Mouse (Mus musculus): ENCODE measurements around the gene Ccnd3. TPM values are rescaled to one million over a fixed set of nuclear protein-coding genes. Genes with fewer than 3 reads are reported as not detected.

The Ccnd3 gene
- total and polyA plus RNA-seq, 3 experiments, result 143 to 568 TPM; not detected in 1

DNA sequence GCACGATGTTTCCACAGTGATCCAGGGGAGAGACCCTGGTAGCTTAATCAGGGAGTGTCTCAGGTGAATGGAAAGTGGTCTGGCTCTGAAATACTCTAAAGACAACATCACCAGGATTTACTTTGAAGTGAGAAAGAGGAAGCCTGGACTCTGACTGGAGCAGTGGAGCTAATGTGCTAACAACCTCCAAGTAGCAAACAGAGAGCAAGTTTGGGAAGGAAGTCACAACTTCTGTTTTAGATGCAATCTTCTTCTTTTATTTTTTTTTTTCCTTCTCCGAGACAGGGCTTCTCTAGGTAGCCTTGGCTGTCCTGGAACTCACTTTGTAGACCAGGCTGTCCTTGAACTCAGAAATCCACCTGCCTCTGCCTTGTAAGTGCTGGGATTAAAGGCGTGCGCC lies 104.3 kb downstream of the Ccnd3 start:
- H3K4me1 ChIP-seq (ENCODE audit: control insufficient read depth in 1 of 2, insufficient read depth in 2 of 2, low read length in 2 of 2), result peaks cover 0 to 27% of the 10 kb centered on the region in 2 experiments; a peak in 3 of 4 replicates

GRCm38 (mm10) chr17:47610849-47611660 lies 106.2 kb downstream of the Ccnd3 start, which contains the start of the genes Bysl, Med20 and Gm20517:
TSS of gene Bysl (minus strand) at chr17:47611492.
TSS of gene Med20 (plus strand) at chr17:47611582.
TSS of gene Gm20517 (plus strand) at chr17:47611589.
- Histone ChIP-seq H3K4me1 (ENCODE audit: control insufficient read depth in 1 of 2, insufficient read depth in 2 of 2, low read length in 2 of 2) (peaks cover 2 to 33% of the 10 kb centered on the region in 2 experiments; a peak in 3 of 4 replicates), H3K4me3 (ENCODE audit: control insufficient read depth in 1 of 2, insufficient read depth in 1 of 2, low read depth in 2 of 2, low read length in 2 of 2) (peak within 1 kb of the TSS; percentile 77 to 84), H3K79me2 (ENCODE audit: control insufficient read depth, insufficient read depth, low read length, poor library complexity) (peaks cover 81% of the 10 kb centered on the region), H3K36me3 (ENCODE audit: control insufficient read depth in 1 of 2, insufficient read depth in 2 of 2, low read length in 2 of 2) (peaks cover 6 to 36% of the 10 kb centered on the region in 2 experiments), H3K9me3 (replicated peaks; ENCODE audit: insufficient read depth, low read length) (no peaks in the 10 kb centered on the region), H3K9ac (ENCODE audit: control insufficient read depth, low read depth, low read length, poor library complexity, severe bottlenecking) (peak within 1 kb of the TSS; percentile 84), H3K27ac (ENCODE audit: control insufficient read depth, low read depth, low read length) (peak within 1 kb of the TSS; percentile 85), H3K27me3 (ENCODE audit: control insufficient read depth in 1 of 2, insufficient read depth in 2 of 2, low read length in 2 of 2) (no peaks in the 10 kb centered on the region)
- DNase-seq (ENCODE audit: low read depth, low spot score), result peak; percentile 98
- TF ChIP-seq POLR2A (IDR thresholded peaks at IDR 0.05; ENCODE audit: control insufficient read depth in 1 of 2, insufficient read depth in 1 of 2, low read depth in 1 of 2, low read length in 2 of 2, poor library complexity in 1 of 2) (peak; percentile 60 to 81), MXI1 (IDR thresholded peaks at IDR 0.05; ENCODE audit: low read depth, low read length) (peak; percentile 99), ELF1 (IDR thresholded peaks at IDR 0.05; ENCODE audit: low read depth, low read length) (peak; percentile 65), MAX (IDR thresholded peaks at IDR 0.05; ENCODE audit: low read length) (peak; percentile 90), KAT2A (conservative IDR thresholded peaks at IDR 0.05; ENCODE audit: low read depth, low read length) (peak; percentile 75; the same call in 1 of the 2 replicates), USF1 (IDR thresholded peaks at IDR 0.05; ENCODE audit: low read depth, low read length) (no peak), NELFE (IDR thresholded peaks at IDR 0.05; ENCODE audit: low read depth, low read length) (peak; percentile 66), GABPA (IDR thresholded peaks at IDR 0.05; ENCODE audit: low read depth, low read length) (peak; percentile 8; the same call in 1 of the 2 replicates), SMC3 (IDR thresholded peaks at IDR 0.05; ENCODE audit: low read depth, low read length) (peak; percentile 2; the same call in 1 of the 2 replicates), NRF1 (IDR thresholded peaks at IDR 0.05; ENCODE audit: insufficient read depth, low read depth, low read length, poor library complexity, severe bottlenecking) (peak; percentile 78), USF2 (IDR thresholded peaks at IDR 0.05; ENCODE audit: borderline replicate concordance in 1 of 2, insufficient read depth in 1 of 2, low read depth in 1 of 2, low read length in 2 of 2) (no peak), MYC (IDR thresholded peaks at IDR 0.05; ENCODE audit: low read depth, low read length) (peak; percentile 96), HCFC1 (IDR thresholded peaks at IDR 0.05; ENCODE audit: low read depth, low read length) (peak; percentile 97), GATA1 (IDR thresholded peaks at IDR 0.05; ENCODE audit: low read depth, low read length) (no peak), MYB (IDR thresholded peaks at IDR 0.05; ENCODE audit: low read depth, low read length) (peak; percentile 83), CTCF (IDR thresholded peaks at IDR 0.05 in 2 of 3, conservative IDR thresholded peaks at IDR 0.05 in 1 of 3; ENCODE audit: control insufficient read depth in 1 of 3, insufficient read depth in 1 of 3, low read depth in 2 of 3, low read length in 3 of 3, poor library complexity in 1 of 3, severe bottlenecking in 1 of 3) (peak; percentile 80 to 82 (median 80)), JUND (IDR thresholded peaks at IDR 0.05; ENCODE audit: low read depth, low read length) (peak; percentile 74; the same call in 1 of the 2 replicates), EP300 (IDR thresholded peaks at IDR 0.05; ENCODE audit: low read depth in 1 of 2, low read length in 2 of 2) (0 out of 4 replicates have a peak, but pooled peaks of 1 of the 2 experiments have one; percentile 19), CHD1 (IDR thresholded peaks at IDR 0.05; ENCODE audit: low read depth, low read length) (no peak), POLR2AphosphoS2 (IDR thresholded peaks at IDR 0.05; ENCODE audit: low read length) (peak; percentile 83), MAZ (IDR thresholded peaks at IDR 0.05; ENCODE audit: low read depth, low read length) (peak; percentile 77; the same call in 1 of the 2 replicates), POLR2AphosphoS5 (IDR thresholded peaks at IDR 0.05; ENCODE audit: borderline replicate concordance, low read depth, low read length) (no peak), TCF12 (IDR thresholded peaks at IDR 0.05; ENCODE audit: low read depth, low read length) (no peak), E2F4 (IDR thresholded peaks at IDR 0.05; ENCODE audit: borderline replicate concordance, low read depth, low read length) (peak; percentile 24; the same call in 1 of the 2 replicates), ETS1 (IDR thresholded peaks at IDR 0.05; ENCODE audit: low read depth, low read length) (peak; percentile 56; the same call in 1 of the 2 replicates), TBP (IDR thresholded peaks at IDR 0.05; ENCODE audit: low read depth, low read length) (peak; percentile 72), SIN3A (IDR thresholded peaks at IDR 0.05; ENCODE audit: low read length) (peak; percentile 94), ZMIZ1 (IDR thresholded peaks at IDR 0.05; ENCODE audit: low read depth, low read length) (no peak)

More for the DNA sequence above, 104.3 kb downstream of the Ccnd3 start:
- TF ChIP-seq ZNF384 (IDR thresholded peaks at IDR 0.05; ENCODE audit: low read depth, low read length) (peak; percentile 73), ZKSCAN1 (IDR thresholded peaks at IDR 0.05; ENCODE audit: low read depth, low read length) (no peak)
- peaks cover 70% of the 10 kb centered on the region for H3K79me2 ChIP-seq (ENCODE audit: control insufficient read depth, insufficient read depth, low read length, poor library complexity)
- H3K27ac ChIP-seq (ENCODE audit: control insufficient read depth, low read depth, low read length), result peak overlapping the region; percentile 21; the same call in 1 of the 2 replicates
- peaks cover 10 to 28% of the 10 kb centered on the region in 2 experiments for H3K36me3 ChIP-seq (ENCODE audit: control insufficient read depth in 1 of 2, insufficient read depth in 2 of 2, low read length in 2 of 2)
- H3K4me3 ChIP-seq (ENCODE audit: control insufficient read depth in 1 of 2, insufficient read depth in 1 of 2, low read depth in 2 of 2, low read length in 2 of 2), result peak overlapping the region in 1 of 2 experiments; percentile 77; a peak in 2 of 4 replicates
- H3K9me3 ChIP-seq (replicated peaks; ENCODE audit: insufficient read depth, low read length), result no peaks in the 10 kb centered on the region
- H3K27me3 ChIP-seq (ENCODE audit: control insufficient read depth in 1 of 2, insufficient read depth in 2 of 2, low read length in 2 of 2), result no peaks in the 10 kb centered on the region
- peak; percentile 51 for DNase-seq (ENCODE audit: low read depth, low spot score)
- H3K9ac ChIP-seq (ENCODE audit: control insufficient read depth, low read depth, low read length, poor library complexity, severe bottlenecking), result peak overlapping the region; percentile 80

All from MEL (cell line).